Mouse (Mus musculus) erythroid progenitor cell, adult 5-6 weeks (primary cell): ENCODE data around the gene Axin1. TPM values are rescaled to one million over a fixed set of nuclear protein-coding genes. Genes with fewer than 3 reads are reported as not detected.
"Not testable (repeated sequence)": the region's sequence is repeated elsewhere in the genome, so short reads cannot be mapped to it uniquely, and the experiment has no call there.

Experiments
- ATAC-seq: replicated peaks from 2 replicates; pipeline ENCODE4 v1.8.0; 2016; ENCODE audit warnings: moderate number of reproducible peaks, mild to moderate bottlenecking, moderate TSS enrichment, inconsistent platforms; ENCODE audit not compliant: poor library complexity, low FRiP score, severe bottlenecking
- total RNA-seq, 2 experiments: library from RNA; stranded (forward) in 1 of 2; stranded (reverse) in 1 of 2; fragments of 150-400 nt in 1 of 2; fragments of 186-747, 209-891 nt in 1 of 2; gene quantifications; 2 replicates each; pipeline versions ENCODE4 v1.2.3 to v1.2.4; 2015 to 2017; ENCODE audit warnings: low replicate concordance in 2 of 2

The Axin1 gene
- total RNA-seq, 2 experiments from 2014 or later: 12.2 to 84.3 TPM

- ATAC-seq: not testable (repeated sequence)
Observed at GRCm38 (mm10) chr17:26175248-26175647, 36.8 kb downstream of the Axin1 start.

GRCm38 (mm10) chr17:26178611-26179010 is 40.1 kb downstream of the Axin1 start:
- no peak for ATAC-seq

- no peak for ATAC-seq
Observed at GRCm38 (mm10) chr17:26181179-26181578, 42.7 kb downstream of the Axin1 start.

GRCm38 (mm10) chr17:26187592-26187991 is 49.1 kb downstream of the Axin1 start:
- no peak for ATAC-seq

GRCm38 (mm10) chr17:26188091-26188805 is 49.8 kb downstream of the Axin1 start:
- no peak for ATAC-seq

- ATAC-seq: not testable (repeated sequence)
Observed at GRCm38 (mm10) chr17:26191486-26191885, 53.0 kb downstream of the Axin1 start.

- ATAC-seq: no peak
Observed at GRCm38 (mm10) chr17:26192481-26193190, 54.1 kb downstream of the Axin1 start.

GRCm38 (mm10) chr17:26198892-26199291 is 60.4 kb downstream of the Axin1 start, which contains the start of gene Pdia2:
Pdia2 (minus strand) TSS chr17:26199087.
- peak; percentile 32; the same call in 1 of the 2 replicates for ATAC-seq

- no peak for ATAC-seq
Observed at GRCm38 (mm10) chr17:26200831-26201705, 62.6 kb downstream of the Axin1 start.

- ATAC-seq: no peak
Observed at GRCm38 (mm10) chr17:26201998-26202397, 63.5 kb downstream of the Axin1 start.

GRCm38 (mm10) chr17:26202737-26203136 is 64.2 kb downstream of the Axin1 start, which contains the start of gene Rgs11:
Rgs11 (plus strand) TSS chr17:26202951.
- 0 out of 2 replicates have a peak, but pooled peaks have one; percentile 35 for ATAC-seq

- no peak for ATAC-seq
Observed at GRCm38 (mm10) chr17:26203321-26203811, 64.9 kb downstream of the Axin1 start.

GRCm38 (mm10) chr17:26204766-26205165 is 66.3 kb downstream of the Axin1 start:
- no peak for ATAC-seq

- no peak for ATAC-seq
Observed at GRCm38 (mm10) chr17:26206392-26206791, 67.9 kb downstream of the Axin1 start.

- ATAC-seq: no peak
Observed at GRCm38 (mm10) chr17:26207686-26208085, 69.2 kb downstream of the Axin1 start, which contains the start of gene Arhgdig. Arhgdig (minus strand) TSS chr17:26207786.

GRCm38 (mm10) chr17:26212241-26212640 is 73.8 kb downstream of the Axin1 start:
- no peak for ATAC-seq

- no peak for ATAC-seq
Observed at GRCm38 (mm10) chr17:26212681-26213080, 74.2 kb downstream of the Axin1 start.

GRCm38 (mm10) chr17:26221508-26221907 is 83.0 kb downstream of the Axin1 start:
- no peak for ATAC-seq

GRCm38 (mm10) chr17:26225150-26225549 is 86.7 kb downstream of the Axin1 start:
- ATAC-seq: no peak

GRCm38 (mm10) chr17:26229776-26230175 is 91.3 kb downstream of the Axin1 start:
- ATAC-seq: no peak
